Mouse (Mus musculus): ENCODE measurements at regions not wholly inside any gene's neighbourhood (a gene's known extent, or its start where the extent isn't known, plus 50 kb on each side); places are given as distances from the start of the nearest gene placed in this dataset.
"Not testable (repeated sequence)": the region's sequence is repeated elsewhere in the genome, so short reads cannot be mapped to it uniquely, and the experiment has no call there.

GRCm38 (mm10) chr6:25012376-25013287 lies 56.5 kb upstream of the Tmem229a start:
- DNase-seq (ENCODE audit: low spot score) (peak; percentile 30), ATAC-seq (ENCODE audit: low FRiP score) (peak; percentile 80)
- Histone ChIP-seq H3K4me2 (replicated peaks) (no peak overlapping the region), H3K9ac (no peak overlapping the region), H3K4me1 (replicated peaks; ENCODE audit: control insufficient read depth, insufficient read depth, low read length) (0 out of 2 replicates have a peak, but pooled peaks cover 4% of the 10 kb centered on the region), H3K27ac (no peak overlapping the region), H3K9me3 (ENCODE audit: control insufficient read depth, low read length) (no peaks in the 10 kb centered on the region), H3K27me3 (ENCODE audit: control insufficient read depth, insufficient read depth, low read length) (no peaks in the 10 kb centered on the region), H3K4me3 (replicated peaks; ENCODE audit: low read length) (no peak overlapping the region), H3K36me3 (replicated peaks; ENCODE audit: control insufficient read depth, insufficient read depth) (no peaks in the 10 kb centered on the region)
- 65% methylated on average over 2 of the region's 2 CpGs for WGBS

GRCm38 (mm10) chr6:25008856-25009255 lies 52.8 kb upstream of the Tmem229a start:
- not testable (repeated sequence) for H3K9me3 ChIP-seq (ENCODE audit: control insufficient read depth, low read length); H3K36me3 ChIP-seq (replicated peaks; ENCODE audit: control insufficient read depth, insufficient read depth); H3K4me3 ChIP-seq (replicated peaks; ENCODE audit: low read length); H3K4me2 ChIP-seq (replicated peaks); DNase-seq (ENCODE audit: low spot score); H3K27ac ChIP-seq; ATAC-seq (ENCODE audit: low FRiP score); H3K9ac ChIP-seq; H3K27me3 ChIP-seq (ENCODE audit: control insufficient read depth, insufficient read depth, low read length); H3K4me1 ChIP-seq (replicated peaks; ENCODE audit: control insufficient read depth, insufficient read depth, low read length)

All from hindbrain, embryonic 14.5 days (tissue).